Mouse (Mus musculus) liver, embryonic 16.5 days (tissue): Measurements from ENCODE around the gene Pacsin1. TPM values are rescaled to one million over a fixed set of nuclear protein-coding genes. Genes with fewer than 3 reads are reported as not detected.

ENCODE experiments used
- ATAC-seq: fragments of 200-750 bp; cut with Nextera tagmentation; 2 replicates; pipeline ENCODE4 v1.8.0; 2017; ENCODE audit warnings: low read depth, mild to moderate bottlenecking, moderate number of reproducible peaks, moderate library complexity
- H3K27ac ChIP-seq: fragments of 300-500 bp; sonication (generic); 2 replicates; pipeline ENCODE4 v1.5.1; 2014; ENCODE audit warnings: mild to moderate bottlenecking, low read length
- H3K27me3 ChIP-seq: fragments of 300-500 bp; sonication (generic); 2 replicates; pipeline ENCODE4 v1.6.1; 2014; ENCODE audit warnings: low read depth, low read length, mixed read lengths; ENCODE audit not compliant: control insufficient read depth, insufficient read depth
- H3K36me3 ChIP-seq: fragments of 300-500 bp; sonication (generic); 2 replicates; pipeline ENCODE4 v1.6.1; 2014; ENCODE audit warnings: mild to moderate bottlenecking; ENCODE audit not compliant: control insufficient read depth, insufficient read depth
- H3K4me1 ChIP-seq: fragments of 300-500 bp; sonication (generic); 2 replicates; pipeline ENCODE4 v1.6.1; 2014; ENCODE audit warnings: low read depth, low read length, mixed read lengths; ENCODE audit not compliant: control insufficient read depth
- H3K4me2 ChIP-seq: fragments of 300-500 bp; sonication (generic); 2 replicates; pipeline ENCODE4 v1.6.1; 2014; ENCODE audit warnings: low read depth, low read length, mixed read lengths
- H3K4me3 ChIP-seq: fragments of 300-500 bp; sonication (generic); 2 replicates; pipeline ENCODE4 v1.5.1; 2014; ENCODE audit warnings: low read depth, mild to moderate bottlenecking, low read length
- H3K9ac ChIP-seq: fragments of 300-500 bp; sonication (generic); 2 replicates; pipeline ENCODE4 v1.6.1; 2014; ENCODE audit warnings: low read depth, low read length
- H3K9me3 ChIP-seq: fragments of 300-500 bp; sonication (generic); replicated peaks from 2 replicates; pipeline ENCODE4 v1.6.1; 2016; ENCODE audit warnings: low read length; ENCODE audit not compliant: control insufficient read depth
- WGBS: fragments of 180-500 bp; shearing (Covaris S2); extraction: QIAGEN DNeasy Blood & Tissue Kit; methylation state at CpG from one replicate; pipeline ENCODE4 v1.1.7; 2014; ENCODE audit not compliant: insufficient replicate concordance; 5-methylcytosine and 5-hydroxymethylcytosine counted together
- polyA plus RNA-seq: library from polyadenylated mRNA; unstranded; fragments of >200 nt; fragmentation: Nextera tagmentation; extraction: Ambion mirVana; gene quantifications from 2 replicates; pipeline ENCODE4 v1.2.1, GENCODE M21; 2015

Gene Pacsin1
- polyA plus RNA-seq, 1 experiment from 2014 or later = 0.22 TPM

DNA sequence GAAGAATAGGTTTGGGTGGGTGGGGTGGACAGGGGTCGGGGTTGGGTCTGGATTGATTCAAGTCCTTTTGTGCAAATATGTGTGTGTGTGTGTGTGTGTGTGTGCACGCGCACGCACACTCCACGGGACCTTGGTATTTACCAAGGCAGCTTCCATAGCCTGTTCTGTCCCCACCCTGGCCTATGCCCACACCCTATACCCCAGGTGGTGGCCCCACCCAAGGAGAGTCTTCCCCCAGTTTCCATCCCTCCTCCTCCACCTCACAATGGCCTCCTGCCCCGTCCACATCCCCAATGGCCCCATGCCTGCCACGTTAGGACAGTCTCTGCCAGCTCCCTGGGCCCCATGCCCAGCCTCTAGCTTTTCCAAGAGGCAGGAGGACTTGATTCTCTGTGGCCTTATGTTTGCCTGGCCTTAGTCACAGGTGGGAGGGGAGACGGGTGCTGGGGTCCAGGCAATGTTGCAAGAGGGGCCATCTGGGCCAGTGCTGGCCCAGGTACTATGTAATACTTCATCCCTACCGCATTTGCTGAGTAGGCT is 65.9 kb downstream of the Pacsin1 start:
- Histone ChIP-seq H3K4me1 (no peaks in the 10 kb centered on the region), H3K27me3 (peaks cover 6% of the 10 kb centered on the region; the same call in 1 of the 2 replicates), H3K9me3 (no peaks in the 10 kb centered on the region), H3K27ac (no peak overlapping the region), H3K4me3 (no peak overlapping the region), H3K9ac (no peak overlapping the region), H3K4me2 (no peak overlapping the region), H3K36me3 (no peaks in the 10 kb centered on the region)
- ATAC-seq = no peak
- 56% methylated on average over 9 of the region's 9 CpGs for WGBS

GRCm38 (mm10) chr17:27724327-27724726 is 69.0 kb downstream of the Pacsin1 start:
- WGBS = 18% methylated on average over 3 of the region's 3 CpGs
- no peak for ATAC-seq
- H3K4me2 ChIP-seq = no peak overlapping the region
- no peak overlapping the region for H3K4me3 ChIP-seq
- no peaks in the 10 kb centered on the region; the same call in 1 of the 2 replicates for H3K27me3 ChIP-seq
- H3K27ac ChIP-seq = no peak overlapping the region
- H3K9me3 ChIP-seq = no peaks in the 10 kb centered on the region
- no peak overlapping the region for H3K9ac ChIP-seq
- no peaks in the 10 kb centered on the region for H3K36me3 ChIP-seq
- no peaks in the 10 kb centered on the region for H3K4me1 ChIP-seq

DNA sequence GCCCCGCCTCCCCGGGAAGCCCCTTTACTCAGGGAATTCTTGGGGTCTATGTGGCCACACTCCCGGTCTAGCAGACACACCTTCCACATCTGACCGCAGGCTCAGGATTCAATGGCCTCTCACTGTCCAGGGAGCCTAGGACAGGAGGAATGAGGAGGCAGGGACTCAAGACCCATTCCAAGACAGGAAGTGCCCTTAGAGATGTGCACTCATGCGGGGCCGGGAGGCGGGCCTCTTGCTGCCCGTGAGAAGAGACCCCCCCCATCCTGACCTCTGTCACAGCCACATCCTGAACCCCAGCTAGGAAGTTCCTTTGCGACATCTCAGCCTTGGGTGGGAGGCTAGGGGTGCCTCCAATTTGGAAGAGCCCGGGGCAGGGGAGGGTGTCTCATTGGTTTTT is 69.7 kb downstream of the Pacsin1 start:
- Histone ChIP-seq H3K36me3 (no peaks in the 10 kb centered on the region), H3K9me3 (no peaks in the 10 kb centered on the region), H3K27ac (no peak overlapping the region), H3K4me2 (no peak overlapping the region), H3K9ac (no peak overlapping the region), H3K27me3 (no peaks in the 10 kb centered on the region; the same call in 1 of the 2 replicates), H3K4me3 (no peak overlapping the region), H3K4me1 (no peaks in the 10 kb centered on the region)
- no peak for ATAC-seq
- 27% methylated on average over 10 of the region's 10 CpGs for WGBS

DNA sequence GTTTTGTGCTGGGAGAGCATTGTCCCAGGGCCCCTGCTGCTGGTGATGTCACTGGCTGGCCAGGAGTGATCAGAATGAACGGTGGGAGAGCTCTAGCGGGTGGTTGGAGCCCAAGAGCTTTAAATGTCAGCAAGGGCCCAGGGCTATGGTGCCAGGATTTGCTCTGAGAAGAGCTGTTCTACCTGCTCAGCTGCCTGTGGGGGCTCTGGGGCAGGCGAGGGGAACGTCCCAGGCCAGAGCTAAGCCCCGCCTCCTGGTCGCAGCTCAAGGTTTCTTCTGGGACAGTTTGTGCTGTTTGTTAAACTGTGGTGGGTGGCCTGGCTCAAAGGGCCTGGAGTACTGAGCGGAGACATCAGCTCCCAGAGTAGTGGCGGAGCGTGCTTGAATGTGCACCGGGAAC is 70.1 kb downstream of the Pacsin1 start:
- no peak overlapping the region for H3K9ac ChIP-seq
- no peaks in the 10 kb centered on the region for H3K4me1 ChIP-seq
- H3K4me2 ChIP-seq = no peak overlapping the region
- H3K27ac ChIP-seq = no peak overlapping the region
- ATAC-seq = no peak
- no peak overlapping the region for H3K4me3 ChIP-seq
- H3K9me3 ChIP-seq = no peaks in the 10 kb centered on the region
- WGBS = 21% methylated on average over 10 of the region's 10 CpGs
- no peaks in the 10 kb centered on the region for H3K36me3 ChIP-seq
- H3K27me3 ChIP-seq = no peaks in the 10 kb centered on the region; the same call in 1 of the 2 replicates

DNA sequence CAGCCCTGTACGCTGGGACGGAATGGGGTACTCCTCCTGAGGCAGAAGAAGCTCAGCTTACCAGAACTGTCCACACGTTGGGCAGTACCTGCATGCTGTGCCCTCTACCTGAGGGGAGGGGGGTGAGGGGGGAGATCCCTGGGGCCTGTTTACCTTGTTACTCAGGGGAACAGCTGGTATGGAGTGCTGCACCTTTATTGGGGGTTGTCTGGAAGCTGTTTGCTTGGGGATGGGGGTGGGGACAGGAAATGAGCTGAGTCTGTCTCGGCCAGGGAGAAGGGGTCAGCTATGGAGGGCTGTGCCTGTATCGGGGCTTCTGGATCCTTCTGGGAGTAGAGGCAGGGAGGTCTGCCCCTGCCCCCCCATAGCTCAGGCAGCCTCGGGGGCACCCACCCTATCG is 71.2 kb downstream of the Pacsin1 start:
- no peaks in the 10 kb centered on the region for H3K4me1 ChIP-seq
- no peak overlapping the region for H3K27ac ChIP-seq
- H3K9me3 ChIP-seq = no peaks in the 10 kb centered on the region
- WGBS = 32% methylated on average over 7 of the region's 7 CpGs
- H3K36me3 ChIP-seq = no peaks in the 10 kb centered on the region
- no peaks in the 10 kb centered on the region; the same call in 1 of the 2 replicates for H3K27me3 ChIP-seq
- H3K4me3 ChIP-seq = no peak overlapping the region
- no peak for ATAC-seq
- no peak overlapping the region for H3K4me2 ChIP-seq
- no peak overlapping the region for H3K9ac ChIP-seq

- 71% methylated on average over 10 of the region's 10 CpGs for WGBS
- H3K4me1 ChIP-seq = no peaks in the 10 kb centered on the region
- no peaks in the 10 kb centered on the region for H3K36me3 ChIP-seq
- ATAC-seq = no peak
- no peaks in the 10 kb centered on the region for H3K9me3 ChIP-seq
- H3K9ac ChIP-seq = no peak within 1 kb of the TSS
- no peak within 1 kb of the TSS for H3K4me2 ChIP-seq
- H3K27ac ChIP-seq = no peak within 1 kb of the TSS
- H3K4me3 ChIP-seq = no peak within 1 kb of the TSS
- H3K27me3 ChIP-seq = no peaks in the 10 kb centered on the region; the same call in 1 of the 2 replicates
Observed at GRCm38 (mm10) chr17:27728770-27729169, 73.5 kb downstream of the Pacsin1 start, which contains the start of gene Spdef. Spdef (minus strand) TSS chr17:27728955.

- WGBS = 53% methylated on average over 5 of the region's 5 CpGs
- no peaks in the 10 kb centered on the region for H3K36me3 ChIP-seq
- H3K9ac ChIP-seq = no peak overlapping the region
Observed at GRCm38 (mm10) chr17:27732152-27732551, 76.8 kb downstream of the Pacsin1 start.

DNA sequence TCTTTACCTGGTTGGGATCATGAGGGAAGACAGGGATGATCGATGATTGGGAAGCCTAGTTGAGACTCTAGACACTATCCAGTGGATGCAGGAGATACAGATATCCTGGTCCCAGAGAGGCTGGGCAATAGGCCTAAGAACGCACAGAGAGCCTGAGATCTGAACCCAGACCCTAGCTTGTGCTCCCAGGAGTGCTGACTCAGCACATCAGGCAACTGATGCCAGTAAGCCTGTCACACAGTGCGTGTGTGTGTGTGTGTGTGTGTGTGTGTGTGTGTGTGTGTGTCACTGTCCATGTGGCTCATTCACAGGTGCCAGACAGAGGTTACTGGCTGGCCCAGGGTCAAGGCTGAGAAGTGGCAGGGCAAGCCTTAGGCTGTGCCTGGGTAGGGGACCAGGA is 77.4 kb downstream of the Pacsin1 start:
- no peaks in the 10 kb centered on the region for H3K9me3 ChIP-seq
- 64% methylated on average over 3 of the region's 3 CpGs for WGBS
- H3K4me1 ChIP-seq = peaks cover 3% of the 10 kb centered on the region; the same call in 1 of the 2 replicates
- no peak overlapping the region for H3K9ac ChIP-seq
- H3K27me3 ChIP-seq = no peaks in the 10 kb centered on the region
- no peak overlapping the region for H3K27ac ChIP-seq
- H3K4me3 ChIP-seq = no peak overlapping the region
- ATAC-seq = no peak
- H3K4me2 ChIP-seq = no peak overlapping the region
- H3K36me3 ChIP-seq = no peaks in the 10 kb centered on the region

More at GRCm38 (mm10) chr17:27732152-27732551, 76.8 kb downstream of the Pacsin1 start:
- Histone ChIP-seq H3K4me1 (peaks cover 3% of the 10 kb centered on the region; the same call in 1 of the 2 replicates), H3K4me2 (no peak overlapping the region), H3K9me3 (no peaks in the 10 kb centered on the region), H3K4me3 (no peak overlapping the region), H3K27me3 (no peaks in the 10 kb centered on the region), H3K27ac (no peak overlapping the region)
- ATAC-seq = no peak

GRCm38 (mm10) chr17:27734344-27735073 is 79.2 kb downstream of the Pacsin1 start:
- WGBS = 12% methylated on average over 13 of the region's 13 CpGs
- peaks cover 3% of the 10 kb centered on the region; the same call in 1 of the 2 replicates for H3K4me1 ChIP-seq
- no peaks in the 10 kb centered on the region for H3K9me3 ChIP-seq
- H3K4me3 ChIP-seq = no peak overlapping the region
- no peak overlapping the region for H3K27ac ChIP-seq
- ATAC-seq = 0 out of 2 replicates have a peak, but pooled peaks have one; percentile 24
- H3K36me3 ChIP-seq = no peaks in the 10 kb centered on the region
- no peak overlapping the region for H3K9ac ChIP-seq
- H3K27me3 ChIP-seq = no peaks in the 10 kb centered on the region
- no peak overlapping the region for H3K4me2 ChIP-seq
